Mouse (Mus musculus): ENCODE measurements around the gene Itprid1. TPM values are rescaled to one million over a fixed set of nuclear protein-coding genes. Genes with fewer than 3 reads are reported as not detected.

Itprid1 gene
- total RNA-seq, 2 experiments from 2014 or later: not detected

Other genes with a start within 250 kb of the Itprid1 start
- not detected for gene Neurod6, start 155.6 kb upstream of the Itprid1 start, total RNA-seq (2021)
- not detected for gene Ppp1r17, start 180.6 kb downstream of the Itprid1 start, total RNA-seq (2021)